In the genomic region with DNA sequence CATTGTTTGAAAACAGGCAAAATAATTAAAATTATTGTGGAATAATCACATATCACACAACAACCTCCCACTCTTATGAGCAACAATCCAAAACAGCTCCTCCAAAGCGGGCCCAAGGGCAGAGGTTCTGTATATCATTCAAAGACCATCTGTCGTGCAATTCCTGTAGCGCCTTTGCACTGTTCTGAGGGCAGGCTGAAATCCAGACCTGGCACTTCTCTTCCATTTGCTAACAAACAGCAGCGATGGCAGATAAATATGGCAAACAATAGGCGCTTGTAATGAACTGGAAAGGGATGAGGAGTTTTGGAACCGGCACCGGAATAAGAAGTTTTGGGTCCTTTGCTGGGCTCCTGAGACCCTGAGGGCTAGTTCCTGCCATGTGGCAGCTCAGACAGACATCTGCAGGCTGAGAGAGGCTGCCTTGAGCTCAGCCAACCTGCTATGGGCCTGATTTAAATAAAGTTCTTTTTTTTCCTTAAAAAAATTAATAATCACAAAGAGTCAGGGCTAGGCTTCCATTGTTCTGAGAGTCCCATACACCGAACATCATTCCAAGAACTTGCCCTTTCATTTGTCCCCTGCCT, we compare ENCODE assay signal across 14 mouse cellular contexts.
DNase-seq lines count a peak whose midpoint lies in the region; ATAC-seq lines count a peak whose summit lies in the region.
"Had no signal": no experiment of that assay in that cellular context is flagged by ENCODE, and none has a peak within 500 bp of the region (broad histone marks: within the 10 kb centered on the region; RNA-seq: fewer than 3 reads in every experiment).

No protein-coding gene starts in this region.

- intact Hi-C loops in heart, postnatal 25 days (cut with DNase I), result no loop called here

- H3K4me3 ChIP-seq in forebrain, embryonic 12.5 days (replicated peaks), result no peak overlapping the region
- no peak overlapping the region for H3K4me3 ChIP-seq in hindbrain, embryonic 12.5 days
- no peak overlapping the region for H3K4me3 ChIP-seq in midbrain, embryonic 15.5 days
- H3K4me3 ChIP-seq: embryonic facial prominence, embryonic 15.5 days; left cerebral cortex, adult 2 months had no signal

- peak; percentile 74; the same call in 1 of the 2 replicates for ATAC-seq in forebrain, embryonic 12.5 days (ENCODE audit: low FRiP score)
- peak; percentile 74 for ATAC-seq in hindbrain, embryonic 12.5 days (ENCODE audit: low FRiP score)
- peak; percentile 84 for ATAC-seq in midbrain, embryonic 15.5 days (replicated peaks)
- ATAC-seq: Patski had no signal

- H3K36me3 ChIP-seq in forebrain, embryonic 12.5 days (replicated peaks), result no peaks in the 10 kb centered on the region
- no peaks in the 10 kb centered on the region for H3K36me3 ChIP-seq in hindbrain, embryonic 12.5 days
- no peaks in the 10 kb centered on the region for H3K36me3 ChIP-seq in midbrain, embryonic 15.5 days (replicated peaks)
- H3K36me3 ChIP-seq: embryonic facial prominence, embryonic 15.5 days had no signal

- H3K4me2 ChIP-seq in forebrain, embryonic 12.5 days, result no peak overlapping the region
- H3K4me2 ChIP-seq in hindbrain, embryonic 12.5 days (replicated peaks), result no peak overlapping the region
- H3K4me2 ChIP-seq in midbrain, embryonic 15.5 days, result no peak overlapping the region
- H3K4me2 ChIP-seq: embryonic facial prominence, embryonic 15.5 days had no signal

- WGBS in forebrain, embryonic 12.5 days, result 68% methylated on average over 8 of the region's 8 CpGs
- WGBS in hindbrain, embryonic 12.5 days, result 62% methylated on average over 8 of the region's 8 CpGs
- 35% methylated on average over 8 of the region's 8 CpGs for WGBS in midbrain, embryonic 15.5 days

- peak; percentile 63 for DNase-seq in heart, adult 11 months
- no peak for DNase-seq in heart, postnatal 25 days (ENCODE audit: low spot score)
- no peak for DNase-seq in frontal cortex, postnatal 36 days (ENCODE audit: low spot score in 2 of 2)
- no peak for DNase-seq in lung, postnatal 4 days
- DNase-seq: B cell, adult 2 months; kidney, adult 8-10 months; thymus, postnatal 14 days had no signal

- H3K4me1 ChIP-seq in forebrain, embryonic 12.5 days, result peaks cover 5% of the 10 kb centered on the region
- H3K4me1 ChIP-seq in hindbrain, embryonic 12.5 days, result peaks cover 9% of the 10 kb centered on the region
- H3K4me1 ChIP-seq in midbrain, embryonic 15.5 days, result peaks cover 13% of the 10 kb centered on the region; the same call in 1 of the 2 replicates
- H3K4me1 ChIP-seq: embryonic facial prominence, embryonic 15.5 days had no signal

- no peak overlapping the region for H3K9ac ChIP-seq in forebrain, embryonic 12.5 days
- H3K9ac ChIP-seq in hindbrain, embryonic 12.5 days, result no peak overlapping the region
- H3K9ac ChIP-seq in midbrain, embryonic 15.5 days, result 0 out of 2 replicates have a peak overlapping the region, but pooled peaks have one; percentile 2
- H3K9ac ChIP-seq: embryonic facial prominence, embryonic 15.5 days had no signal

- no peaks in the 10 kb centered on the region for H3K9me3 ChIP-seq in forebrain, embryonic 12.5 days
- no peaks in the 10 kb centered on the region for H3K9me3 ChIP-seq in hindbrain, embryonic 12.5 days (replicated peaks)
- H3K9me3 ChIP-seq in midbrain, embryonic 15.5 days, result no peaks in the 10 kb centered on the region
- H3K9me3 ChIP-seq: embryonic facial prominence, embryonic 15.5 days had no signal

- H3K27ac ChIP-seq in forebrain, embryonic 12.5 days, result no peak overlapping the region
- H3K27ac ChIP-seq in hindbrain, embryonic 12.5 days, result no peak overlapping the region
- H3K27ac ChIP-seq in midbrain, embryonic 15.5 days, result peak overlapping the region; percentile 67
- H3K27ac ChIP-seq: embryonic facial prominence, embryonic 15.5 days; left cerebral cortex, adult 2 months; macrophage had no signal

- no peaks in the 10 kb centered on the region for H3K27me3 ChIP-seq in forebrain, embryonic 12.5 days
- H3K27me3 ChIP-seq in hindbrain, embryonic 12.5 days, result no peaks in the 10 kb centered on the region
- no peaks in the 10 kb centered on the region for H3K27me3 ChIP-seq in midbrain, embryonic 15.5 days (replicated peaks)
- H3K27me3 ChIP-seq: embryonic facial prominence, embryonic 15.5 days had no signal
